Mouse (Mus musculus): ENCODE data around the gene Dync1li1. TPM values are rescaled to one million over a fixed set of nuclear protein-coding genes. Genes with fewer than 3 reads are reported as not detected.
A peak's percentile ranks its signal among the peaks of the same experiment; 100 is the strongest.
"Not testable (repeated sequence)": the region's sequence is repeated elsewhere in the genome, so short reads cannot be mapped to it uniquely, and the experiment has no call there.

The Dync1li1 gene
- polyA plus RNA-seq, 1 experiment from 2014 or later = 49.9 TPM

- H3K36me3 ChIP-seq (ENCODE audit: insufficient read depth) = peaks cover 16% of the 10 kb centered on the region
- H3K9me3 ChIP-seq (ENCODE audit: low read depth, low read length) = no peaks in the 10 kb centered on the region
- H3K27ac ChIP-seq (ENCODE audit: low read depth) = no peak overlapping the region
- no peak overlapping the region for H3K9ac ChIP-seq
- no peaks in the 10 kb centered on the region for H3K4me1 ChIP-seq (ENCODE audit: insufficient read depth)
- ATAC-seq (ENCODE audit: insufficient read depth) = no peak
- no peaks in the 10 kb centered on the region for H3K27me3 ChIP-seq (ENCODE audit: insufficient read depth, low read length)
- TF ChIP-seq CTCF (IDR thresholded peaks at IDR 0.05; ENCODE audit: low read depth) = no peak
- WGBS = 76% methylated on average over 2 of the region's 2 CpGs
- DNase-seq = no peak
- no peak overlapping the region for H3K4me3 ChIP-seq (ENCODE audit: low read depth, low read length)
- no peak overlapping the region for H3K4me2 ChIP-seq
Observed at GRCm38 (mm10) chr9:114701031-114701430, 12.4 kb downstream of the Dync1li1 start.

- no peak for DNase-seq
- Histone ChIP-seq H3K36me3 (ENCODE audit: insufficient read depth) (peaks cover 21% of the 10 kb centered on the region), H3K4me1 (ENCODE audit: insufficient read depth) (no peaks in the 10 kb centered on the region), H3K27me3 (ENCODE audit: insufficient read depth, low read length) (no peaks in the 10 kb centered on the region), H3K9me3 (ENCODE audit: low read depth, low read length) (no peaks in the 10 kb centered on the region), H3K4me3 (ENCODE audit: low read depth, low read length) (no peak overlapping the region), H3K9ac (no peak overlapping the region), H3K4me2 (no peak overlapping the region), H3K27ac (ENCODE audit: low read depth) (no peak overlapping the region)
- no peak for ATAC-seq (ENCODE audit: insufficient read depth)
- 80% methylated on average over 4 of the region's 4 CpGs for WGBS
- no peak for TF ChIP-seq CTCF (IDR thresholded peaks at IDR 0.05; ENCODE audit: low read depth)
Observed at GRCm38 (mm10) chr9:114701921-114702320, 13.3 kb downstream of the Dync1li1 start.

DNA sequence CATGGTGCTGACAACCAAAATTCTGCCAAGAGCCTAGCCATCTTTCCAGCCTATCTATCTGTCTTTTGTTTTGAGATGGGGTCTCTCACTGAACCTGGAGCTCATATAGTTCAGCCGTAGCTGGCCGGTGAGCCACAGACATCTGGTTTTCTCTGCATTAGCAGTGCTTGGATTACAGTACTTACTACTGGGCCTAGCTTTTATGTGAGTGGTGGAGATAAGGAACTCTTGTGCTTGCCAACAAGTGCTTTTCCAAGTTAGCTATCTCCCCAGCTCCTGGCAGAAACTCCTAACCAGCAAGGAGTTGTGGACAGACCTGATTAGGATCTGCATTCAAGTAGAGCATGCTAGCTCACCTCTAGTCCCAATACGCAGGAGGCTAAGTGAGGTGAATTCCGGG lies 19.2 kb downstream of the Dync1li1 start:
- 87% methylated on average over 4 of the region's 4 CpGs for WGBS
- Histone ChIP-seq H3K9me3 (ENCODE audit: low read depth, low read length) (no peaks in the 10 kb centered on the region), H3K36me3 (ENCODE audit: insufficient read depth) (peaks cover 63% of the 10 kb centered on the region), H3K9ac (no peak overlapping the region), H3K4me3 (ENCODE audit: low read depth, low read length) (no peak overlapping the region), H3K27me3 (ENCODE audit: insufficient read depth, low read length) (no peaks in the 10 kb centered on the region), H3K27ac (ENCODE audit: low read depth) (no peak overlapping the region), H3K4me2 (no peak overlapping the region), H3K4me1 (ENCODE audit: insufficient read depth) (no peaks in the 10 kb centered on the region)
- DNase-seq = no peak
- no peak for TF ChIP-seq CTCF (IDR thresholded peaks at IDR 0.05; ENCODE audit: low read depth)
- no peak for ATAC-seq (ENCODE audit: insufficient read depth)

GRCm38 (mm10) chr9:114710345-114710744 lies 21.8 kb downstream of the Dync1li1 start:
- no peak for ATAC-seq (ENCODE audit: insufficient read depth)
- H3K36me3 ChIP-seq (ENCODE audit: insufficient read depth) = peaks cover 83% of the 10 kb centered on the region
- 73% methylated on average over 7 of the region's 7 CpGs for WGBS

GRCm38 (mm10) chr9:114713481-114713880 lies 24.9 kb downstream of the Dync1li1 start:
- Histone ChIP-seq H3K36me3 (ENCODE audit: insufficient read depth) (peaks cover 86% of the 10 kb centered on the region), H3K4me1 (ENCODE audit: insufficient read depth) (no peaks in the 10 kb centered on the region), H3K27ac (ENCODE audit: low read depth) (no peak overlapping the region), H3K27me3 (ENCODE audit: insufficient read depth, low read length) (no peaks in the 10 kb centered on the region), H3K4me2 (no peak overlapping the region), H3K9me3 (ENCODE audit: low read depth, low read length) (no peaks in the 10 kb centered on the region), H3K4me3 (ENCODE audit: low read depth, low read length) (no peak overlapping the region), H3K9ac (no peak overlapping the region)
- ATAC-seq (ENCODE audit: insufficient read depth) = no peak
- no peak for TF ChIP-seq CTCF (IDR thresholded peaks at IDR 0.05; ENCODE audit: low read depth)
- WGBS = 91% methylated on average over 7 of the region's 7 CpGs
- DNase-seq = no peak

More at GRCm38 (mm10) chr9:114710345-114710744, 21.8 kb downstream of the Dync1li1 start:
- H3K4me1 ChIP-seq (ENCODE audit: insufficient read depth) = no peaks in the 10 kb centered on the region
- H3K4me2 ChIP-seq = no peak overlapping the region
- H3K9me3 ChIP-seq (ENCODE audit: low read depth, low read length) = no peaks in the 10 kb centered on the region
- DNase-seq = peak; percentile 62
- no peak overlapping the region for H3K9ac ChIP-seq
- H3K27ac ChIP-seq (ENCODE audit: low read depth) = no peak overlapping the region
- H3K4me3 ChIP-seq (ENCODE audit: low read depth, low read length) = no peak overlapping the region
- no peaks in the 10 kb centered on the region for H3K27me3 ChIP-seq (ENCODE audit: insufficient read depth, low read length)
- TF ChIP-seq CTCF (IDR thresholded peaks at IDR 0.05; ENCODE audit: low read depth) = peak; percentile 47

DNA sequence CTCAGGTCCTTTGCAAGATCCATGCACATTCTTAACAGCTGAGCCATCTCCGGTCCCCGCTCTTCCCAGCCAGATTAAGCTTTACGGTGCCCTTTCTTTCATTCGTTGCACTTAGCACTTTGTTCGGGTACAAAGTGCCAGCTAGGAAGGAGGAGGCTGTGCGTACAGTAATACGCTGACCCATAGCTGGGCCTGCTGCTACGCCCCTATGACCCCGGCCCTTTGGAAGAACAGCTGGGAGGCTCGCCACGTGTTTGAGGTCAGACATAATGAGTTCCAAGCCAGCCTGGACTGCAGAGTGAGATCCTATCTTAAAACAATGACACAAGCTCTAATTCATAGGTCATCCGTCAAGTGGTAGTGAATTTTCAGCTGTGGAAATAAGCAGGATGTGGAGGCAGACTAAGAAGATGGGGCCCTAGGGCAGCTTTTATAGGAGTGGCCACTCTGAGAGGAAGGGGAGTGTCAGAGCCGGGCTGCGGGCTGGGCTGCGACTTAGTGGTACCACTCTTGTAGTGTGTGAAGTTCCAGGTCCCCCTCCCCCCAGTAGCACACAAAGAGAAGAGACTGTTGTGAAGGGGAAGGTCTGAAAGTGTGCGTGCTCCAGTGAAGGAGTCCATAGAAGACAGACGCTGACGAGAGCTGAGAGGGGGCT lies 28.2 kb downstream of the Dync1li1 start:
- WGBS = 59% methylated on average over 18 of the region's 18 CpGs
- no peak for TF ChIP-seq CTCF (IDR thresholded peaks at IDR 0.05; ENCODE audit: low read depth)
- Histone ChIP-seq H3K27me3 (ENCODE audit: insufficient read depth, low read length) (no peaks in the 10 kb centered on the region), H3K36me3 (ENCODE audit: insufficient read depth) (peaks cover 86% of the 10 kb centered on the region), H3K27ac (ENCODE audit: low read depth) (no peak overlapping the region), H3K4me1 (ENCODE audit: insufficient read depth) (no peaks in the 10 kb centered on the region), H3K9ac (no peak overlapping the region), H3K4me3 (ENCODE audit: low read depth, low read length) (no peak overlapping the region), H3K9me3 (ENCODE audit: low read depth, low read length) (no peaks in the 10 kb centered on the region), H3K4me2 (no peak overlapping the region)
- ATAC-seq (ENCODE audit: insufficient read depth) = peak; percentile 65; the same call in 1 of the 2 replicates
- DNase-seq = no peak

- H3K4me3 ChIP-seq (ENCODE audit: low read depth, low read length) = no peak overlapping the region
- H3K4me1 ChIP-seq (ENCODE audit: insufficient read depth) = peaks cover 6% of the 10 kb centered on the region
- H3K27me3 ChIP-seq (ENCODE audit: insufficient read depth, low read length) = no peaks in the 10 kb centered on the region
- peaks cover 27% of the 10 kb centered on the region; the same call in 1 of the 2 replicates for H3K36me3 ChIP-seq (ENCODE audit: insufficient read depth)
- H3K9me3 ChIP-seq (ENCODE audit: low read depth, low read length) = no peaks in the 10 kb centered on the region
- no peak overlapping the region for H3K4me2 ChIP-seq
- ATAC-seq (ENCODE audit: insufficient read depth) = no peak
- WGBS = 3% methylated on average over 3 of the region's 3 CpGs
- no peak overlapping the region for H3K9ac ChIP-seq
- no peak overlapping the region for H3K27ac ChIP-seq (ENCODE audit: low read depth)
- DNase-seq = peak; percentile 87
- peak; percentile 89 for TF ChIP-seq CTCF (IDR thresholded peaks at IDR 0.05; ENCODE audit: low read depth)
Observed at GRCm38 (mm10) chr9:114727315-114727714, 38.7 kb downstream of the Dync1li1 start.

- not testable (repeated sequence) for H3K27me3 ChIP-seq (ENCODE audit: insufficient read depth, low read length); H3K4me2 ChIP-seq; DNase-seq; H3K27ac ChIP-seq (ENCODE audit: low read depth); H3K9me3 ChIP-seq (ENCODE audit: low read depth, low read length); ATAC-seq (ENCODE audit: insufficient read depth); H3K4me1 ChIP-seq (ENCODE audit: insufficient read depth); H3K9ac ChIP-seq; H3K4me3 ChIP-seq (ENCODE audit: low read depth, low read length)
- H3K36me3 ChIP-seq (ENCODE audit: insufficient read depth) = peaks cover 17% of the 10 kb centered on the region; the same call in 1 of the 2 replicates
- WGBS = 46% methylated on average over 2 of the region's 2 CpGs
Observed at GRCm38 (mm10) chr9:114728432-114728831, 39.8 kb downstream of the Dync1li1 start.
